ENCODE assay signal across 19 mouse cellular contexts in genomic region chr5:110442966-110443590, GRCm38 (mm10). TPM values are rescaled to one million over a fixed set of nuclear protein-coding genes. Genes with fewer than 3 reads are reported as not detected.
A peak's percentile ranks its signal among the peaks of the same experiment; 100 is the strongest.
DNase-seq lines count a peak whose midpoint lies in the region.
"Had no signal": no experiment of that assay in that cellular context is flagged by ENCODE, and none has a peak within 500 bp of the region (broad histone marks: within the 10 kb centered on the region; RNA-seq: fewer than 3 reads in every experiment).

No protein-coding gene starts in this region.

- DNase-seq in adrenal gland, adult 2 months, result peak; percentile 65
- DNase-seq in adrenal gland, postnatal 4 days (ENCODE audit: low spot score in 2 of 2), result no peak
- DNase-seq in cerebellum, postnatal 14 days, result peak; percentile 43 to 63
- no peak for DNase-seq in cerebellum, adult 11 months
- DNase-seq in adrenal gland, adult 8-10 months, result peak; percentile 62
- DNase-seq in brain, adult 2 months (ENCODE audit: low read depth, low spot score), result peak; percentile 27
- DNase-seq in left cerebral cortex, adult 11 months (ENCODE audit: low spot score), result no peak
- DNase-seq in kidney, adult 18-20 months, result no peak
- DNase-seq: embryo, embryonic 11 days; heart, postnatal 14 days; kidney, adult 11 months; kidney, postnatal 36 days; left cerebral cortex, postnatal 4 days; liver, embryonic 13.5 days; lung, adult 18-20 months; lung, postnatal 4 days; midbrain, embryonic 14.5 days; right cerebral cortex, postnatal 25 days; thymus, postnatal 14 days had no signal

RNA-seq across cellular contexts. Expression of gene Fbrsl1, which starts 5.2 kb away (rescaled TPM):
- total RNA-seq in adrenal gland, adult 2 months (2021), result 10 to 100 TPM; 56.7 to 67.2 TPM
- polyA plus RNA-seq in adrenal gland, adult 2 months (2012; rRNA removed), result 267 and 295 TPM in 2 replicates
- total RNA-seq in adrenal gland, postnatal 4 days (2021), result 10 to 100 TPM; 97.9 to 99.9 TPM
- 10 to 100 TPM; 62.7 to 87.3 (median 75.5) TPM for total RNA-seq in adrenal gland, adult 8-10 months (2022)

Comparison
In these comparisons a context has a peak if more than half of its experiments do, and no peak if none do; other contexts are left out.
1. DNase-seq: peak in adrenal gland, adult 2 months (single experiment), cerebellum, postnatal 14 days (2 of 2), adrenal gland, adult 8-10 months (single experiment) and brain, adult 2 months (single experiment); none in adrenal gland, postnatal 4 days (0 of 2), cerebellum, adult 11 months (single experiment), left cerebral cortex, adult 11 months (single experiment) and kidney, adult 18-20 months (single experiment).